Mouse (Mus musculus): ENCODE results near the gene Hspbp1. TPM values are rescaled to one million over a fixed set of nuclear protein-coding genes. Genes with fewer than 3 reads are reported as not detected.

Gene Hspbp1
- polyA plus RNA-seq (2017; shearing (Covaris generic)), result 10 to 100 TPM; 41.5 to 52.0 (median 46.5) TPM

DNA sequence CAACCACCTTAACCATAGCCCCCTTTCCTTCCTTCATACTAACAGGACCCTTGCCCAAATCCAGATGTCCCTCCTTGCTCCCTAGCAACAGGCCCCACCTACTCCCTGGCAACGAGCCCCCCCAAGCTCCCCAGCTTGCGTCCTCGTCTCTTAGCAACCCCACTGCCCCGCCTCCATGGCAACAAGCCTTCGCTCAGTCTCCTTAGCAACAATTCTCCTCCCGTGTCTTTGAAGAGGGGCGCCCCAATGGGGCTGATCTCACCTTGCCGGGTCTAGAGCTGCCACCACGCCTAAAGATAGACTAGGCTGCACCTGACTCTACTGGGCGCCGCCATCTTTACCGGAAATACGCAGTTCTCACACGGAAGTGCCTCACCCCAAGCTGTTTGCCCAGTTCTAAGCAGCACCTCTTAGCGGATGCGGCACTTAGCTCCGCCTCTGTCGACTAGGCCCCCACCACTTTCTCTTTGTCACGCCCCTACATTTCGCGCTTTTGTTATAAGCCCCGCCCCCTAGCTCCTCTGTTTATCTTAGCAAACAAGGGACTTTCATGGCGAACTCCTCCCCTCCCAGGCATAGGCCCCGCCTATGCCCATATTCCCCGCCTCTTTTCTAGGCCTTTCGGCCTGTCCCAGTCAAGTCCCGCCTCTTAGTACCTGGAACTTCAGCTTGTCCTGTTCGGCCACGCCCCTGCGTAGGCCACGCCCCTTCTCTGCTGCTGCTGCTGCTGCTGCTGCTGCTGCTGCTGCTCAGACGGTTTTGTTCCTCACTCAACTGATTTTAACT, at the start of gene Hspbp1:
Gene Hspbp1, minus strand, starts transcription at position 437 of the 786 bp plus-strand sequence.
- ATAC-seq, result peak; percentile 98

- no peak for ATAC-seq
Measured at GRCm38 (mm10) chr7:4732968-4733392, 48.1 kb upstream of the Hspbp1 start.

DNA sequence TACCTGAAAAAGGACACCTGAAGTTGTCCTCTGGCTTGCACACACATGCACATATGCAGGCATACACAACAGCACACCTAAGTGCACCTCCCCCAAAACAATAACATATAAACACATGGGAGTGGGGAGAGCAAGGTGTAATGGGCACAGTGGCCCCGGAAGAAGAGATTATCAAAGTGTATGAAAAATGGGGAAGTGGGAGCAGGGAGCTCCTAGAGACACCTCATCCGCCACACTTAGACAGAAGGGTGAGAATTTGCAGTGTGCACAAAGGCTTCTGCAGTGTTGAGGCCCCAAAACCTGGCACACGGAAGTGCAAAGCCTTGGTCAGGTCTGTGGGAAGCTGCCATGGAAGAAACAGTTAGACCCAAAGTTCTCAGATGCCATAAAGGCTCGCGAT, 46.2 kb upstream of the Hspbp1 start:
- no peak for ATAC-seq

GRCm38 (mm10) chr7:4725169-4725568, 40.3 kb upstream of the Hspbp1 start, which contains the start of gene Tmem150b:
Gene Tmem150b (minus strand): TSS chr7:4725249.
- ATAC-seq, result no peak

GRCm38 (mm10) chr7:4724359-4724758, 39.5 kb upstream of the Hspbp1 start:
- ATAC-seq, result no peak

DNA sequence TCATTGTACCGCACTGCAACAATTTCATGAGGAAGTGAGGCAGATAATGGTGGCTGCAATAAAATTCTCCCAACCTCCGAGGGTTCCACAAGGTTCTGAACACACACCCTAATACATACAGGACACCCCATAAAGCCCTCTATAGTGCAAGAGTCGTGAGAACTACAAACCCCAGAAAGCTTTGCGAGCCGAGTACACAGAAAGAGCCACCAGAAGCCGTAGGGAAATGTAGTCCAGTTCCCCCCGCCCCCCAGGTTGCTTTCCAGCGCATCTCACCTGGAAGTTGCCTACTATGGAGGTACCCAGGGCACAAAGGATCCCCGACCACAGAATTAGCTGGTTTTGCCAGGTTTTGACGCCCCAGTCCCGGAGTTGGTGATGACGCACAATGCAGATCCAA, 38.6 kb upstream of the Hspbp1 start:
- ATAC-seq, result peak; percentile 69

- no peak for ATAC-seq
Measured at GRCm38 (mm10) chr7:4719276-4719675, 34.4 kb upstream of the Hspbp1 start.

DNA sequence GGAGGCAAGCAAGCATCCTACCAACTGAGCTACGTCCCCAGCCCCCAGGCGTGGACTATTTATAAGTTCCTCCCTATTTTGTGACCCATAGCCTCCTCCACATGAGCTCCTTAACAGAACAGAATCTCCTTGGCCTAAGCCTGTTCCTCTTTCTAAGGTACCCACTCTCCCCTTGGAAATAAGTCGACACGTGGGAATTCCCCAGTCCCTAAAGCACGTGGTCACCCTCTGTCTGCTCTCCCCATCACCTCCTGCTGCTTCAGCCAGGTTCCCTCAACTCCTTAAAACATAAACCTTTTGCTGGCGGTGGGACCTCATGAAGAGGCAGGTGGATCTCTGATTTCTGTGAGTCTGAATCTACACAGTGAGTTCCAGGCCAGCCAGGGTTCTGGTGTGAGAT, 32.1 kb upstream of the Hspbp1 start:
- no peak for ATAC-seq

DNA sequence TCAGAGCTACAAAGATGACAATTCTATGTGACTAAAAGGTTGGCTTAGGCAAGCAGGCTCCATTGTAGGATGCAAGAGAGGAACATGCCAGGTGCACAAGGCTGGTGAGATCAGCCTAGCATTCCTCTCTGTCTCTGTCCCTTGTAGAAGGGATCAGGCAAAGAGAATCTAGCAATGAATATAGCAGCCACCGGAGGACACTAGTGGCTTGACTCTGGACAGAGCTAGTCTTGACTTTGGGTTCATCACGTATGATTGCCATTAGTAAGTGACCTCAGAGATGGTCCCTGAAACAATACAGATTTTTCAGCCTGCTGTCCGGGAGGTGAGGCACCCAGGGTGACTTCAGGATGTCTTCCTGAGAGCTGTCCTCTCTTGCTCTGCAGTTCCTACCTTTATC, 27.7 kb upstream of the Hspbp1 start:
- ATAC-seq, result no peak

DNA sequence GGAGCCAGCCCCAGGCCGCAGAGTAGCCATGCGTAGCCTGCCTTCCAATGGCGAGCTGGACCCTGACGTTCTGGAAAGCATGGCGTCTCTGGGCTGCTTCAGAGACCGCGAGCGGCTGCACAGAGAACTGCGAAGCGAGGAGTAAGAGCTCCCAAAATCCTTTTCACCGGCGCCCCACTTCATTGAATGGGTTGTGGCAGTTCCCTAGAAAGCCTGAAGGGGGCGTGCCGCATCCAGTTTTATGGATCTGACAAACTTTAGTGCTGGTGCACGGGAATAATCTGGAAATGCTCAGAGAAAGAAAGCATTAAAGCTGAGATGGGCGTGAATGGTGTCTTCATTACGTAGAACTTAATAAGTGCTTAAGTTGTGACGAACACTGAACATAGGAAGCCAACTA, 20.2 kb upstream of the Hspbp1 start:
- ATAC-seq, result no peak

- no peak for ATAC-seq
Measured at GRCm38 (mm10) chr7:4703195-4703594, 18.3 kb upstream of the Hspbp1 start.

DNA sequence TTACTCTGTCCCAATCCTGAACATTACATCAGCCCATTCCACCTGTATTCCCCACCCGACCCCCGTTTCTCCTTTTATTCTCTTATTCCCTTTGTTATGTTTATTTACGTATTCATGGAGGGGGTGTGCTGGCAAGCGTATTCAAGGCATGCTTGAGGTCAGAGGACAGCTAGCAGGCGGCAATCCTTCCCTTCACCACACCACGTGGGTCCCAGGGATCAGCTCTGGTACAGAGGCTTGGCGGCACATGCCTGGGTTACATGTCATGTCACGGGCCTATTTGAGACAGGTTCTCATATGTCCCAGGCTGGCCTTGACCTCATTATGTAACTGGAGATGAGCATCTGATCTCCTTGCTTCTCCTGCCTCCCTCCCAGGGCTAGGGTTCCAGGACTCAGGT, 17.5 kb upstream of the Hspbp1 start:
- ATAC-seq, result no peak

GRCm38 (mm10) chr7:4693004-4693403, 8.1 kb upstream of the Hspbp1 start:
- ATAC-seq, result no peak

DNA sequence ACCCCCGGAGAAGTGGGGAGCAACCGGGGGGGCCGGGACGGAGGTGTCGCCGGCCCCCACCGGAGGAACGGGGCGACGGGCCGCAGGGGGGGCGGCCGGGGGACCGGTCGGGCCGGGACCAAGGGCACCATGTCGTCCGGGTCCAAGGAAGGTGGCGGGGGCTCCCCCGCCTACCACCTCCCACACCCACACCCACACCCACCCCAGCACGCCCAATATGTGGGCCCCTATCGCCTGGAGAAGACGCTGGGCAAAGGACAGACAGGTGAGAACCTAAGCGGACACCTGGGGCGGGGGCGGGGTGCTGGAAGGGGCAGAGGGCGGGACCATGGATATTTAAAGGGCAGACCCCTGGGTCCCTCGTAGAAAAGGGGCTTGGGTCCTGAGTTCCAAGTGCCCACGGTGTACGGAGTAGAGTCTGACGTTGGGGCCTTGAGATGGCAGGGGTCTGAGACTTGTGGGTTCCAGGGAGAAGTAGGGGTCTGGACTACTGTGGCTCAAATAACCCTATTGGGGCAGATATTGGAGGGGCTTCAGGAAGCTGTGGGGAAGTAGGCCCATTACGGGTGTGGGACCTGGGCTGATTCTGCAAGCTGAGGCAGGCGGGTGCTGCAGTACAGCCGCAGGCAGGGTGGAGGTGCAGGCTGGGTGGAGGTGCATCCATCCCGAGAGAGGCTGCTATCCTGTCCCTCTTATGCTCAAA, 6.2 kb upstream of the Hspbp1 start:
- no peak for ATAC-seq

- ATAC-seq, result no peak
Measured at GRCm38 (mm10) chr7:4690387-4690786, 5.5 kb upstream of the Hspbp1 start, which contains the start of gene Brsk1. Gene Brsk1 (plus strand): TSS chr7:4690604.

DNA sequence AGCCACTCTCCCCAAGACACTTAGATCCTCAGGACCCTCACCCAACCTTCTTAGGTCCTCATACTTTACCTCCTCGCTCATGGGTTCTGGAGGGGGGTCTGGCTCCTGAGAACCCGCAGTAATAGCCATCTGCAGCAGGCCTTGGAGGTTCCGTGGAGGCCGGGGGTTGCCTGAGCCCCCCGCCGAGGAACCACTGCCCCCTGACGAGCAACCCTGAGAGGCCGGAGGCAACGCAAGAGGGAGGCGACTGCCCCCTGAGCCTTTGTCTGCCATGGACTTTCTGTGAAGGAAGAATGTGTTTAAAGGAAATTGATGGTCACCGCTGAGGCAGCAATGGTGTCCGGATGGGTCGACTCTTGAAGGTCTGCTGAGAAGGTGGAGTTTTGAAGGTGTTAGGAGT, 665 bp downstream of the Hspbp1 start:
- ATAC-seq, result no peak

DNA sequence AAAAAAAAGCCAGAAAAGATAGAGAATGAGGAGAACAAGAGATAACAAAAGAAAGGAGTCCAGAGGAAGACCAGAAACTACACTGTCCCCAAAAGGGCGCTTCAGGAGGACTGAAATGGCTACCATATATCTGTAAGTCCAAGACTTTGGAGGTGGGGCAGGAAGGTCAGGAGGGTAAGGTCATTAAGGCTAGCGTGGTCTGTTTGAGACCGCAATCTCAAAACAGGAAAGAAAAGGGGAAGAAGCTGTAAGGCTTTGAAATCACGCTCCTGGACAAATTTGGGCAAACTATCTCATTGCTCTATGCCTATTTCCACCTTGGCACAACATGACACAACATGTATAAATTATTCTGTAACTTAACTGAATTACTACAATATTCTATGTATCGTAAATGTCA, 1.6 kb downstream of the Hspbp1 start:
- ATAC-seq, result no peak

DNA sequence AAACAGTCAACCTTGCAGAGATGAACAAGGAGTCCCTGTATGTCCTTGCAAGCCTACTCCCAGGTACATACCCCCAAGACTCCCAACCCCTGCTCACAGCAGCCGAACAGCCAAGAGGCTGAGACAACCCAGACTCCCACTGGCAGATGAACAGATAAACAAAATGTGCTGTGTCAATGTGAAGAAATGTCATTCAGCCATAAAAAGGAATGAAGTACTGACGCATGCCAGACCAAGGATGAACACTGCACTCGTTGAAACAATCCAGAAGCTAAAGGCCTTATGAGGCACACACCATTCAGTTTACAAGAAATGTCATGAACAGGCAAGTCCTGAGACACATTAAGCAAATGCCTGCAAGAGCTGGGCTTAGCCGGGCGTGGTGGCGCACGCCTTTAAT, 9.7 kb downstream of the Hspbp1 start:
- no peak for ATAC-seq

DNA sequence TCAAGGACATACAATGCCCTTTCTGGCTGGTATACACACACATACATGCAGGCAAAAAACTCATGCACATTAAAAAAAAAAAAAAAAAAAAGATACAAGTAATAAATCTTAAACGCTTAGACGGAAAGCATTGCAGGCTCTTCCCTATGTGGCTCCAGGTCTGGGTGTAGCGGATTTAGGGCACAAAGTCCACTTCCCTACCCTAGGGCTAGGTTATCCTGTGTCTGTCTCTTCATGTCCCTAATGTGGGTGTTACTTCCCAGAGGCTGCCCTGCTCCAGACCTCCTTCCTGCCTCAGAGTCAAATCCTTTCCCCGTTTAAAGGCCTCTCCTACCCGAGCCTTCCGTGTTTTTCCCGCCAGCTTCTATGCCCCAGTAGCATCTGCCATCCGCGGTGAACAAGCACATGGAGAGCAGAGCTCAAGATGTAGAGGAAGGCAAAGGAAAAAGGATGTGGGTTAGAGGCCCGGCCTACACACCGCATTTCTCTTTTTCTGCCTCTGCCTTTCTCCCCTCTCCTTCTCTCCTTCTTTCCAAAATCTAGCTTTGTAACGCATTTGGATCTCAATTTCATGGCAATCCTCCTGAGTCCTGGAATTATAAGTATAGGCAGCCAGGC, 10.6 kb downstream of the Hspbp1 start:
- ATAC-seq, result peak; percentile 89

GRCm38 (mm10) chr7:4671956-4672355, 12.9 kb downstream of the Hspbp1 start:
- no peak for ATAC-seq

DNA sequence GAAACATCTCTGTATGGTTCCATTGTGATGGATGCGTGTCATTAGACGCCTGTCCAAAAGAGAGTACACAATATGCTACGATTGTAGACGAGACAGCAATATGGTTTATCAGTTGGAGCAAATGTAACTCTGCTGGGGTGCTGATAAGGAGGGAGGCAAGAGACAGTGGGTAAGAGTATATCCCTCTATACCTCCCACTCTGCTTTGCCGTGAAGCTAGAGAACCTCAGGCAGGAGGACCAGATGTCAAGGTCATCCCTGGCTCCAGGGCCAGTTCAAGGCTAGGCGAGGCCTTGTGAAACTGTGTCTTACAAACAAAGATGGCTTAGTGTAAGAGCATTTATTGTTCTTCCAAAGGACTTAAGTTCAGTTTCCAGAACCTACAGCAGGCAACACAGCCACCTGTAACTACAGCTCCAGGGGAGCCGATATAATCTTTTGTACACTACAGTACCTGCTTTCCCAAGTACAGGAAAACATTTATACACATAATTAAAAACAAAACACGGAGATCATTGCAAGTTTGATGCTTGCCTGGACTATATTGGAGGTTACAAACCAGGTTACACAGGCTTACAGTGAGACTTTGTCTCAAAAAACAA, 14.1 kb downstream of the Hspbp1 start:
- ATAC-seq, result no peak

DNA sequence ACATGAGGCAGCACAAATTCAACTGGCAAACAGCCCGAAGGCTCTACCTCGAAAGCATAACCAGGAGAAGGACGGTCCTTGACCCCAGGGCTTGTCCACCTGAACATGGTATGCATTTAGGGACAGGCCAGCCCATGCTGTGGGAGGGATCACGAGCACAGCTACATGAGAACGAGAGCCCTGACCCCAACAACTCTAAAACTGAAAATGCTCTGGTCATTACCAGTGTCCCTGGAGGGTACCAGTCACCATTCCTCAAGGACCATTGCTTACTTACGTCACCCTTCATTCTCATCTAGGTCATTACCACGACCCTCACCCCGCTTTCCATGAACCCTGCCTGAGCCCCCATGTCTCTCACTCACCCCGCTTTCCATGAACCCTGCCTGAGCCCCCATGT, 15.7 kb downstream of the Hspbp1 start:
- ATAC-seq, result no peak

DNA sequence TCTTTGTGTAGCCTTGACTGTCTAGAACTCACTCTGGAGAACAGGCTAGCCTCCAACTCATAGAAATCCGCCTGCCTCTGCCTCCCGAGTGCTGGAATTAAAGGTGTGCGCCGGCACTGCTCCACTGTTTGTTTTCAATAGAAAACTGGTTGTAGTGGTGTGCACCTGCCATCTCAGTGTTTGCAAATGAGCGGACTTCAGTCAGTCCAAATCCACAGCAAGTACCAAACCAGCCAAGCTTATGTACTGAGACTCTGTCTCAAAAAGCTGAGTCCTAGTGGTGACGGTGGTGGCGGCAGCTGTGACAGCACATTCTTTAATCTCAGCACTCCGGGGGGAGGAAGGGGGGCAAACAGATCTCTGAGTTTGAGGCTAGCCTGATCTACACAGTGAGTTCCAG, 16.4 kb downstream of the Hspbp1 start:
- no peak for ATAC-seq

Measured in inflammation-experienced regulatory T-cells, adult 6 months (primary cell).